Comparison of ENCODE assay signal across 11 mouse cellular contexts in genomic region chr16:32273338-32273737, GRCm38 (mm10). TPM values are rescaled to one million over a fixed set of nuclear protein-coding genes. Genes with fewer than 3 reads are reported as not detected.
DNase-seq lines count a peak whose midpoint lies in the region; ATAC-seq and TF ChIP-seq lines count a peak whose summit lies in the region.
"Had no signal": no experiment of that assay in that cellular context is flagged by ENCODE, and none has a peak within 500 bp of the region (broad histone marks: within the 10 kb centered on the region; RNA-seq: fewer than 3 reads in every experiment).

No protein-coding gene starts in this region.

- intact Hi-C loops in gastrocnemius, adult 2 months (cut with DNase I): no loop called here

- H3K27me3 ChIP-seq in limb, embryonic 10.5 days (ENCODE audit: low read depth, poor library complexity, severe bottlenecking): no peaks in the 10 kb centered on the region
- H3K27me3 ChIP-seq: embryonic facial prominence, embryonic 15.5 days had no signal

- peaks cover 6% of the 10 kb centered on the region for H3K4me1 ChIP-seq in limb, embryonic 10.5 days

- peak overlapping the region; percentile 98 for H3K27ac ChIP-seq in gastrocnemius, adult 2 months
- no peak overlapping the region for H3K27ac ChIP-seq in limb, embryonic 10.5 days
- H3K27ac ChIP-seq: embryonic facial prominence, embryonic 15.5 days; hindbrain, embryonic 10.5 days had no signal

- peak overlapping the region; percentile 74 for H3K4me3 ChIP-seq in gastrocnemius, adult 2 months
- no peak overlapping the region for H3K4me3 ChIP-seq in limb, embryonic 10.5 days
- H3K4me3 ChIP-seq: embryonic facial prominence, embryonic 15.5 days; hindbrain, embryonic 10.5 days had no signal

- 49% methylated on average over 9 of the region's 9 CpGs for WGBS in limb, embryonic 10.5 days

- H3K36me3 ChIP-seq in limb, embryonic 10.5 days: no peaks in the 10 kb centered on the region
- H3K36me3 ChIP-seq: embryonic facial prominence, embryonic 15.5 days; hindbrain, embryonic 10.5 days had no signal

- H3K9me3 ChIP-seq in limb, embryonic 10.5 days (replicated peaks): no peaks in the 10 kb centered on the region
- H3K9me3 ChIP-seq: embryonic facial prominence, embryonic 15.5 days; hindbrain, embryonic 10.5 days had no signal

- no peak for ATAC-seq in inflammation-experienced regulatory T-cells, adult 6 months

- TF ChIP-seq CTCF in gastrocnemius, adult 2 months (IDR thresholded peaks at IDR 0.05): peak; percentile 74

- peak; percentile 30 for DNase-seq in gastrocnemius, adult 2 months
- DNase-seq in gastrocnemius, adult 8-10 months (ENCODE audit: low spot score in 2 of 2): no peak
- DNase-seq in right cerebral cortex, postnatal 4 days: peak; percentile 11
- no peak for DNase-seq in right cerebral cortex, postnatal 10 days (ENCODE audit: low spot score in 2 of 2)
- peak; percentile 37 for DNase-seq in limb, embryonic 10.5 days (ENCODE audit: low spot score)
- peak; percentile 14 to 19 for DNase-seq in thymus, postnatal 36 days
- DNase-seq in cerebellum, adult 11-12 months: no peak

RNA-seq across cellular contexts. Expression of gene Smco1, which starts 2.1 kb away (rescaled TPM):
- total RNA-seq in gastrocnemius, adult 2 months (2021): 10 to 100 TPM; 59.1 to 76.9 TPM
- total RNA-seq in gastrocnemius, adult 8-10 months (2022): 10 to 100 TPM; 55.5 to 79.7 (median 66.0) TPM
- polyA plus RNA-seq in limb, embryonic 10.5 days (2016; fragmentation: Nextera tagmentation; extraction: Ambion mirVana): not detected in 2 replicates
- polyA plus RNA-seq in inflammation-experienced regulatory T-cells, adult 6 months (2017; shearing (Covaris generic)): not detected
- polyA plus RNA-seq: liver, embryonic 16.5 days had no signal

RNA-seq across cellular contexts. Expression of gene Rnf168, which starts 3.9 kb away (rescaled TPM):
- 10 to 100 TPM in 1 of 2 experiments, 1 to 10 TPM in 1; 8.6 to 10.5 TPM for total RNA-seq in gastrocnemius, adult 2 months (2021)
- total RNA-seq in gastrocnemius, adult 8-10 months (2022): 10 to 100 TPM in 2 of 4 experiments, 1 to 10 TPM in 2; 8.5 to 11.7 (median 10.2) TPM
- polyA plus RNA-seq in limb, embryonic 10.5 days (2016; fragmentation: Nextera tagmentation; extraction: Ambion mirVana): 30.5 and 34.7 TPM in 2 replicates
- 10 to 100 TPM in 2 of 3 experiments, 1 to 10 TPM in 1; 7.9 to 11.2 (median 10.6) TPM for polyA plus RNA-seq in inflammation-experienced regulatory T-cells, adult 6 months (2017; shearing (Covaris generic))

RNA-seq across cellular contexts. Expression of gene Wdr53, which starts 26.3 kb away (rescaled TPM):
- 1 to 10 TPM; 6.2 to 7.8 TPM for total RNA-seq in gastrocnemius, adult 2 months (2021)
- total RNA-seq in gastrocnemius, adult 8-10 months (2022): 1 to 10 TPM; 5.5 to 8.0 (median 6.5) TPM
- polyA plus RNA-seq in limb, embryonic 10.5 days (2016; fragmentation: Nextera tagmentation; extraction: Ambion mirVana): 19.0 and 20.8 TPM in 2 replicates
- polyA plus RNA-seq in inflammation-experienced regulatory T-cells, adult 6 months (2017; shearing (Covaris generic)): 10 to 100 TPM; 16.3 to 19.8 (median 16.7) TPM

RNA-seq across cellular contexts. Expression of gene Fbxo45, which starts 26.4 kb away (rescaled TPM):
- 10 to 100 TPM; 15.1 to 16.6 TPM for total RNA-seq in gastrocnemius, adult 2 months (2021)
- total RNA-seq in gastrocnemius, adult 8-10 months (2022): 10 to 100 TPM; 15.9 to 20.6 (median 16.7) TPM
- polyA plus RNA-seq in limb, embryonic 10.5 days (2016; fragmentation: Nextera tagmentation; extraction: Ambion mirVana): 15.6 and 17.1 TPM in 2 replicates
- 1 to 10 TPM; 5.1 to 5.7 (median 5.5) TPM for polyA plus RNA-seq in inflammation-experienced regulatory T-cells, adult 6 months (2017; shearing (Covaris generic))

RNA-seq across cellular contexts. Expression of gene Ubxn7, which starts 58.7 kb away (rescaled TPM):
- 10 to 100 TPM; 14.5 to 16.1 TPM for total RNA-seq in gastrocnemius, adult 2 months (2021)
- 10 to 100 TPM; 10.9 to 15.5 (median 13.3) TPM for total RNA-seq in gastrocnemius, adult 8-10 months (2022)
- 26.4 and 26.8 TPM in 2 replicates for polyA plus RNA-seq in limb, embryonic 10.5 days (2016; fragmentation: Nextera tagmentation; extraction: Ambion mirVana)
- polyA plus RNA-seq in inflammation-experienced regulatory T-cells, adult 6 months (2017; shearing (Covaris generic)): 10 to 100 TPM; 10.3 to 21.6 (median 16.3) TPM

Comparison
In these comparisons a context has a peak if more than half of its experiments do, and no peak if none do; other contexts are left out.
1. DNase-seq: peak in gastrocnemius, adult 2 months (single experiment), right cerebral cortex, postnatal 4 days (single experiment), limb, embryonic 10.5 days (single experiment) and thymus, postnatal 36 days (2 of 2); none in gastrocnemius, adult 8-10 months (0 of 2), right cerebral cortex, postnatal 10 days (0 of 2) and cerebellum, adult 11-12 months (single experiment).